Mouse (Mus musculus): Measurements from ENCODE around the gene Pcolce2.

The Pcolce2 gene

DNA sequence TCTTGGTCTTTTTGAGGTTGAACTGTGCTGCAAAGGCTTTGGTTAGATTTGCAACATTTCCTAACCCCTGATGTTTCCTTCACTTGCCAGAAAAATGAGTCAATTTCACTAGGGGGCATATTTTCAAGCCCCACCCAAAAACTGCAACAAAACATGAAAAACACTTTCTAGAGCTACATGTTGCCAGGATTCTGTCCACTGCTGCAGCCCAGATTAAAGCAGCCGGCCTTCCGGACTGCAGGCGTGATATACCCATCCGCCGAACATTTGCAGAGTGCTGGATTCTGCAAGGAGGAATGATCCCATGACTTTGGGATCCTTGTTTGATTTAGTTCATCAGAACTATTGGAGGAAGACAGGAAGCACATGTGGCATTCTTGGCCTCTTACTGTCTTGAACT, 17.0 kb downstream of the Pcolce2 start:
- DNase-seq (ENCODE audit: low read depth, low spot score): no peak

DNA sequence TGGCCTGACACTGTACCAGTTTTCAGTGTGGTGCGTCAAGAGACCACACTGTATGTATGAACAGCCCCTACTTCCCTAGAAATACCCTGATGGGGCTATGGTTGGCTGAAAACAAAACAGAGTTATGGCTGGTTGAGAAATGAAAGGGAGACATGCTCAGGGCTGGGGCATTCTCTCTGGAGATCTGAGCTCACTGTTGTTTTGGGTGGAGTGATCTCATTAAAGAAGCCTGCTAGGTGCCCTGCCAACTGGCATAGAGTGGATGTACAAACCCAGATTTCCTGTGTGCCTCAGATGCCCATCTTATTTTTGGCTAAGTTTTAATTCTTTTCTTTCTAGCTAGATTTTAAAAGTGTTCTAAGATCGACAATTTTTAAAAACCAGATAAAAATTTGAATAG, 20.5 kb downstream of the Pcolce2 start:
- DNase-seq (ENCODE audit: low read depth, low spot score): no peak

DNA sequence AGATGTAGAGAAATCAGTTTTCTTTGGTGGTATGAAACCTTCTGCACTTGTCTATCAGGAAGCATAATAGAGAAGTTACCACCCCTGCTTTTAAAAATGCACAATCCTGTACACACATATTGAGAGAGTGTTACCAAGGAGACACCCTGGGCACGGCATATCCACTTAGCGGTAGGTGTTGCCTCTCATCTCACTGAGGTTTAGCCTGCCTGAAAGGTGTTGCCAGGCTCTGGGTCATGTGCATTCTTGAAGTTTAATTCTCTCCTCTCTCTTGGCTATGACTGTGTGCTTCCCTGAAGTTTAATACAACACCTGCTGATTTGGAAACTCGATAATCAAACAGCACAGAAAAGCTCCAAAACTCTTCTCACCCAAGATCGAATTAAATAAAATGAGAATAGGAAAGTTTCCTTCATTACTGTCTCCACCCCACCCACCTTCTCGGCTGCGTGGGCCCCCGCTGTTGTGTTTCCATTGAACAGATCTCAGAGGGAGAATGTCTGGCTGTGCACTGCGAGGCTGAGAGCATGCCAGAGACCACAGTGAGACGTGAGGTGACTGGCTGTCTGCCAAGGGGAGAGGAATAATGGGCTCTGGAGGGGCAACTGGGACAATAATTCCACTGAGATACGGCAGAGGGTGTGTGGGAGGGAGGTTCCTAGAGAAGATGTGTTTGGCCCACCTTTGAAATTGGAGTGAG, 27.0 kb downstream of the Pcolce2 start:
- no peak for DNase-seq (ENCODE audit: low read depth, low spot score)

DNA sequence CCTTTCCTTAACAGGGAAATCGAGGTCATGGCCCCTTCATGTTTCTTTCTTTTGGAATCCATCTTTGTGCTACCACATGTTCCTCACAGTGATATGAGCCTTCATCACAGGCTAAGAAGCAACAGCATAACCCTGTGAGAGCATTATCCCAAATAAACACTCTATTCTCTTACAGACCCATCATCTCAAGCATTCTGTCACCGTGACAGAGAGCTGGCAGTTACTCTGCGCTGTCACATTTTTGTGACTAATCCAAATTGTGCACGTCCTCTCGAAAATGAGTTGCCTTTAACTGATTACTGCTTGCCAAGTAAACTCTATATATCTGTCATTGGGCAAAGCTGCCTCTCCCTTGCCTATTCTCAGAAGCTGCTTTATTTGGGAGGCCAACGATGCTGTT, 28.4 kb downstream of the Pcolce2 start:
- no peak for DNase-seq (ENCODE audit: low read depth, low spot score)

DNA sequence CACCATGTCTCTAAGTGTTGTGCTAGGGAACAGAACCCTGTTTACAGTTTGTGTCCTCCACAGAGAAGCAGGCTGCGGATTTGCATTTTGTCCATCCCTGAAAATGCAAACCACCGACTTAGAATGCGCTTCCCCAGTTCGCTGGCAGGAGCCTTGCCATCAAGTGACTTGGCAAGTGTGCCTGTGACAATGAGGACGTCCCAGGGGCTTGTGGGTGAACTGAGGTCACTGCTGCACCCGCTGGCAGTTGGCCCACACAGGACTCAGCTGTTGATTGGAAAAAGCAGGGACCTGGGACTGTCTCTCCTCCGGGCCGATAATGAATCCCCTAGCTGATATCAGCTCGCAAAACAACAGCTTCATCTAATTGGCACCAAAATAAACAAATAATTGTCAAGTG, 30.4 kb downstream of the Pcolce2 start:
- no peak for DNase-seq (ENCODE audit: low read depth, low spot score)

DNA sequence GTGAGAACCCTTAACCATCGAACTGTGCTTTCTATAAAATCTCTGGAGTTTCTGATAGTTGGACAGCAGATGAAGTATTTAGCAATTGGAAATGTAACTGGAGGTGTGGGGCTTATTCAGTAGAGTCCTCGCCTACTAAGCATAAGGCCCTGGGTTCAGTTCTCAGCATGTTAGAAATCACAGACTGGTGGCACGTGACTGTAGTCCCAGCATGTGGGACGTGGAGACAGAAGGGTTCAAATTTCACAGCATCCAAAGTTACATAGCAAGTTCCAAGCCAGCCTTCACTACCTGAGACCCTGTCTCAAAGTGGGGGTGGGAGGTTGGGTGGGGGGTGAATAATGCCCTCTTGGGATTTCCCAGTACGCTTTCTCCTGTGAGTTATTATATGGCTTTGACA, 30.9 kb downstream of the Pcolce2 start:
- DNase-seq (ENCODE audit: low read depth, low spot score): no peak

DNA sequence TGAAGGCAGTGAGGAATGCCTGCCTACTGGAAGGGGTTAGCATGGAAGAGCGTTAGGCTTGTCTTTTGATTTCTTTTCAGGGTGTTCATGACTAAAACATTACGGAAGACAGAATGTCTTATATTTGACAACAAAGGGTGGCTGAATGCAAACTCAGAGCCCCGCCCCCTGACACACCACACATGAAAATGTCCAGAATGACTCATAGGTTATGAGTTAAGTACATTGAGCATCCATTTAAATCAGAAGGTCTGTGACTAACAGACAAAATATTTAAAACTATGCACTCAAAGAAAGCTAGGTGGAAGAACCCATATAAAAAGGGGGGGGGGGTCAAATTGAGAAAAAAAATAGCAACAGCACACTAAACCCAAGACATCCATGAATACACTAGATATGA, 34.9 kb downstream of the Pcolce2 start:
- DNase-seq (ENCODE audit: low read depth, low spot score): no peak

DNA sequence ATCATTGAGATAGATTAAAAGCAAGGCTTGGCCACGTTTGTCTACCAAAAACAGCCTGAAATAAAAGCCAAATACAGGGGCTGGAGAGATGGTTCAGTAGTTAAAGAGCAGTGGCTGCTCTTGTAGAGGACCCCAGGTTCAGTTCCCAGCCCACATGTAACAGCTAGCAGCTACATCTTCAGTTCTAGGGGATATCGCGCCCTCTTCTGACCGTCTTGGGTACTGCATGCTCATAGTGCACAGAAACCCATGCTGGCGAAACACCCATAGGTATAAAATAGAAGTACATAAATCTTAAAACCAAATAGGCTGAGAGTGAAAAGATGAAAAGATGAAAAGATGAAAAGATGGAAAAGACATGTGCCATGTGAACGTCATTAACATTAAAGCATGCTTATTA, 35.4 kb downstream of the Pcolce2 start:
- DNase-seq (ENCODE audit: low read depth, low spot score): no peak

DNA sequence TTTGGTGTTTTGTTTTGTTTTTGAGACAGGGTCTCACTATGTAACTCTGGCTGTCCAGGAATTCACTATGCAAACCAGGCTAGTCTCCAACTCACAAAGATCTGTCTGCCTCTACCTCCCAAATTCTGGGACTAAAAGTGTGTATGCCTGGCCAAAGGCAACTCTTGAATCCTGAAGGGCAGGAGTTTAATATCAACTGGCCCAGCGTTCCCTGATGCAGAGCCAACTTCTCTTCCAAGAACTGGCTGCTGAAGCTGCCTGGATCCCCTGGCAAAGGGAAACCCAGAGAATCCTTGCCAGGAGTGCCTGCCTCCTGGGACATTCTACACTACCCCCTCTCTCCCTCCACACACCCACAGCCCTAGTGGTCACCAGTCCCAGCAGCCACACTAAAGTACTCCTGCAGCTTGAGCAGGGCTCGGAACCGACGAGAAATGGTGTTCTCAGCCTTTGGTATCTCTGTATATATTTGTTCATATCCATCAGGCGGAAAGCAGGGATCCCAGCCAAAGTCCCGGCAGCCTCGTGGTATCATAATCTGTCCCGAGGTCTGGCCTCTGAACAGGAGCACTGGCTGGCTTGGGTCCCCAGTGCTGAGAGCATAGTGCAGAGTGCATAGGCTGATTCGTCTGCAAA, 37.8 kb downstream of the Pcolce2 start:
- DNase-seq (ENCODE audit: low read depth, low spot score): no peak

DNA sequence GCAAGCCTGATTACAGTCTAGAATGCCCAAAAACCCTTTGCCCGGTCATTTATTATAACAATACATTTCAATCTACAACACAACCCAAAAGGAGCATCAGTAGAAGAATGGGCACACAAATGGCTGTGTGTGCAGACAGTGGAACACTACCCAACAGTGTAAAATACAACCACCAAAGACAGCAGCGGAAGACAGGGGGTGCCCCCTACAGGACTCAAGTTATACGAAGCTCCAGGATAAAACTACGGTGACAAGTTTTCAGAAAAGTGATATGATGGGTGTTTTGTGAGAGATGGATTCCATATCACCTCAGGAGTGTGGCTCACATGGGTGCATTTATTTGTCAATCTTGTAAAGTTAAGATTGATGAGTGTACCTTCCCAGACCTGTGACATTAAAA, 38.6 kb downstream of the Pcolce2 start:
- no peak for DNase-seq (ENCODE audit: low read depth, low spot score)

DNA sequence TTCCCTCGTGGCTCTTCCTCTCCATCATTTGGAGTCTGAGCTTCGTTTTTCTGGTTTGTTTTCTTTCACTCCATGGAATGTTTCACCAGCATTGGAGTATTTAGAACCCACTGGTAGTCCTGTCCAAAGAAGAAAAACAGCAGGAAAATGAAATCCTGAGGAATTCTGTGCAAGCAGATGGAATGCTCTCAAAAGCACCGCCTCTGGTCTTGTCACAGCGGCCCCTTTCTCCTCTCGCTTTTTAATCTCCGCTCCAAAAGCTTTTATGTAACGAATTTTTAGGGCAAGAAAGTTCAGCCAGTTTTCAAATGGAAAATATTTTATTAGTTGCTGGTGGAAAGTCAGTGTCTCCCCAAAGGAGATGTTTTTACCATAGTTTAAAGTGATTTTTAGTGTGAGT, 42.6 kb downstream of the Pcolce2 start:
- no peak for DNase-seq (ENCODE audit: low read depth, low spot score)

DNA sequence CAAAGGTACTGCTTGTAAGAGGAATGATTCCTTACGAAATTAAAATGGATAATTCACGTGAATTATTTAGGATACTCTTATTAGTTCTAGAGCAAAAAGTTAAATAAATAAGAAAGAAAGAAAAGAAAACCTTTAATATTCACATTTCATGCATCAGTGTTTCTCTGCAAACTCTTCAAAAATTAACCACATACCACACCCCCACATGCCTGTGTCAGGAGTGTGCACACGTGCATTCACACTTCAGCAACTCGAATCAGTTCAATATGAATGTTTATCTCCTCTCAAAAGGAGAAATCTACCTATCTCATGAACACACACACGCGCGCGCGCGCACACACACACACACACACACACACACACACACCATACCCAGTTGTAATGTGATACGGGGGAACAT, 43.3 kb downstream of the Pcolce2 start:
- DNase-seq (ENCODE audit: low read depth, low spot score): no peak

DNA sequence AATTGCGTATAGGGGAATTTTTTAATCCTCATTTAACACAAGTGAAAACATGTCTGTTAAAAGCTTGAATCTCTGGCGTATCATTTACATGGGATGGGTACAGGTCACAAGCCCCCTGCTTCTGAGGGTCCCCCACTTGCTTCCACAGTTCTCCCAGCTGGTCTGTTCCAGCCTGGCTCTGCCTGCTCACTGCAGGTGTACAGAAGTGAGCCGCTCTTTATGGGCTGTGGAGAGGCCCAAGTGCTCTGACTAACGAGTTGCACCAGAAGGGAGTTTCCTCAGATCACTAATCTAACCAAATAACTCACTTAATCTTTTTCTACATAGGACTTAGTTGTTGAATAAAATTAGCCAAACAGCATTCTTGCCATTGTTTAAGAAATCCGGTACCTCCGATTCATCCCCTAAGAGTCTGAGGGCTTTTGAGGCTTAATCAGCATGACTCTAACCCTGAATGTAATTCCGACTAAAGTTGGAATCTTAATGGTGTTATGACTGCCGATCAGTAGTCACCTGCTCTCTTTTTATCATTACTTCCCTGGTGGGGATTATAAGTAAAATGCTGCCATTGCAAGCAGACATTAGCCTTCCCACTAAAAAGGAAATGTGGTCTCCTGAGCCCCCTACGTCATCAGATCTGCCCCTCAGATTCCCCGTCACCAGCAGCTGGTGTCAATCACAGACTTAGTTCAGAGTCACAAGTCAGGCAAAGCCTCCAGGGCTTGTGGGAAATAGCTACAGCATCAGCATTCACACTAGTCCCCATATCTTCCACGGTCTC, 48.4 kb downstream of the Pcolce2 start:
- no peak for DNase-seq (ENCODE audit: low read depth, low spot score)

DNA sequence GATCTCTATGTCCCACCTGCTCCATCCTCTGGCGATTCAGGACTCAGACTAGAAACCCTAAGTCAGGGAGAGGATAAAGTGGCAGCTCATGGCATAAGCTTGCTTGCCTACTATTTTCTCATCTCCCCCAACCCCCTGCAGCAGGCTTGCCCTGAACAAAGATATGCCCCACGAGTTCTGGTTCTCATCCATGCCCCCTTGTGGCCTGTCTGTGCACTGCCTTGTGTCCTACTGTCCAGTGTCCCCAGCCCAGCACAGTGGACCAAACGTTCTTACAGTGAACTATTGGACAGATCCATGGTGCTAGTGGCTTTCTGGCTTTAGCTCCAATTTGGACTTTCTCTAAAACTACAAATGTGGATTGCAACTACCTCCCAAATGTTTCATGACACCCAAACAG, 50.7 kb downstream of the Pcolce2 start:
- no peak for DNase-seq (ENCODE audit: low read depth, low spot score)

DNA sequence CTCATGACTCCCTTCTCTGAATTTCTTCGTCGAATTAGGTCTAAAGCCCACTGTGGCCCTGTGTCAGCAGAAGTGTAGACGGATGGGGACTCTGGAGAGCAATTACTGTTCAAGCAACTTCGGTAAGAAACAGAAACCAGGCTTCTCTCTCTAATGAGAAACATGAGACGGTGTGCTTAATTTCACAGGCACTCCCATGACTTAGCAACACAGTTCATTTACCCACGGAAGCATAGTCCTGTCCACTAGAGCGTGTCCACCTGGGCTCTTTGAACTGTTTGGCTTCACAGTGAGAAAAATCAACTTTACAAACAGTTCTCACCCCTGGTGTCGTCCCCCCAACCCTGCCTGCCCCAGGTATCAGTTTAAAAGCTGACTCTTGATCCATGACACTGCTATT, 55.4 kb downstream of the Pcolce2 start:
- no peak for DNase-seq (ENCODE audit: low read depth, low spot score)

DNA sequence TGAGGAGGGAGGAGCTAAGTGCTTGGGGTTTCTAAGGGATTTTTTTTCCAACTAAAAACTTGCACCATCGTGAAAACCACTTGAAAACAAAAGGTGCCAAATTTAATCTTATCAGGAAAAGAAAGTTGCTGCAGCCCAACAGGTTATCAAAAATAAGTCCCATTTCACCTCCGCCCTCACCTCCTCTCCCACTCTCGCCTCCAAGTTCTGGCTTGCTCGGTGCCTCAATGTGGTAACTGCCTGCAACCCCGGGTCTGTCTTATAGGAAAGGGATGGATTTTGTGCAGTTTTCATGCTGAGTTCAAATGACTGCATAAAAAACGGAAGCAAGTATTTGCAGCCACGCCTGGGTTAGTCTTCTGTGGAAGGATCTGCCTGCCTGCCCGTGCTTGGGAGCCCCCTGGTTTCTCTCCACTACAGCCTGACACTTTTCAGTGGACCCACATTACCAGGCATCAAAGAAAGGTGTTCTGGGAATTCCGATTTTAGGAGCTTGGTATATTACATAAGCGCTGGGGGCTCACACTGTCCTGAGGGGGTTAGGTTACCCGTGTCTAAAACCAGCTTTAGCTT, 56.2 kb downstream of the Pcolce2 start:
- DNase-seq (ENCODE audit: low read depth, low spot score): no peak

DNA sequence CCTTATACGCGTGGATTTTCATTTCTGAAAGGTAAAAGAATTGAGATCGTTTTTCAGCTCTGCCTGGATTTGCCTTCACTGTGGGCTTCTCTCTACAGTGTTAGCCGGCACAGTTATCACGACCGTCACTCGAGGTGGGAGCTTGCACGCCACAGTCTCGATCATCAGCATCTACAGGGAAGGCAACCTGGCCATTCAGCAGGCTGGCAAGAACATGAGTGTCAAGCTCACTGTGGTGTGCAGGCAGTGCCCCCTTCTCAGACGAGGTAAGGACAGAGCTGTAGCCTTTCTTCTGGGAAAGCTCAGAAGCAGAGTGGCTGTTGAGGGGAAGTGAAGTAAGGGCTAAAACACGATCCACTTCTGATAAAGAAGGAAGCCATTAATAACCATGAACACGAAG, 57.1 kb downstream of the Pcolce2 start:
- no peak for DNase-seq (ENCODE audit: low read depth, low spot score)

DNA sequence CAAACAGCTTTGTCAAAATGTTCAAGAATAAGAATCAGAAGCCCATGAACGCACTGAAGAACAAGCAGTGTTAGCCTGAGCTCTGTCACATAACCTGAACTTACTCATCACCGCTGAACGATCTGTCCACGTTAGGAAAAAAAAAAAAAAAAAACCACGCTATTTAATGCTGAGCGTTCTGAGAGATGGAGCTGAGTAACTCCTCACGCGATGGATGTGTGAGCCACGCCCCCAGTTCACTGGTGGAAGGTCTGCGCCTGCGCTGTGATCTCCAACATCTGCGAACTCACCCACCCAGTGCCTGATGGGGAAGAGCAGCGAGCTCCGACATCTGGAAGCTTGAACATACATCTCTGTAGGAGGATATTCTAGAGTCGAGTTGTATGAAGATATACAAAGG, 57.6 kb downstream of the Pcolce2 start:
- DNase-seq (ENCODE audit: low read depth, low spot score): no peak

DNA sequence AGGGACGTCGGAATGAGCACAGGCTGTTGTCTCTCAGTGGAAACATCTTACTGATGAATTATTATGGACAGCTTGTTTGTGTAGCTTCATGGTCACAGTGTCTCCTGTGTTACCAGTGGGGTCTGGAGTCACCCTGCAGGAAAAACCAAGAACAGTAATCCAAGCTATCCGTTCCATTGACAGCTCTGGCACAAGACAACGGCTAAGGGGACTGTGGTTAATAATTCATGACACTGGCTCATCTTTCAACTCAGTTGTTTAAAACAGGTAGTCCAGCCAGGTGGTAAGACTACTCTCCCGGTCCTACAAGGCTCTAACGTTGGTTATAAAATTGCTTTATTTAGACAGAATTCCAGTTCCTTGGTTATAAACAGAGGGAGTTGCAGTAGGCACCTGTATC, 59.2 kb downstream of the Pcolce2 start:
- DNase-seq (ENCODE audit: low read depth, low spot score): no peak

DNA sequence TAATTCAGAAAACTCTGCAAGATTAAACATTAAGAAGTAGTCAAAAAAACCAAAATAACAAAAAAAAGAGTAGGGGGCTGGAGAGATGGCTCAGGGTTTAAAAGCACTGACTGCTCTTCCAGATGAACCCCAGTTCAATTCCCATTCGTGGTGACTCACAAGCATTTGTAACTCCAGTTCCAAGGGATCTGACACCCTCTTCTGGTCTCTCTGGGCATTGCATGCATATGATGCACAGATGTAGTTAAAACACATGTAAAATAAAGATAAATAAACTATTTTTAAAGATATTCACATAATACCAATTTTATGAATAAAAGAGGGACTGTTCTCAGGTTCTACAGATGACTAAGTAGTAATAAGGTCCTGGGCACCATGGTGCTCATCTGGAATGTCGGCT, 60.4 kb downstream of the Pcolce2 start:
- peak; percentile 4 for DNase-seq (ENCODE audit: low read depth, low spot score)

DNA sequence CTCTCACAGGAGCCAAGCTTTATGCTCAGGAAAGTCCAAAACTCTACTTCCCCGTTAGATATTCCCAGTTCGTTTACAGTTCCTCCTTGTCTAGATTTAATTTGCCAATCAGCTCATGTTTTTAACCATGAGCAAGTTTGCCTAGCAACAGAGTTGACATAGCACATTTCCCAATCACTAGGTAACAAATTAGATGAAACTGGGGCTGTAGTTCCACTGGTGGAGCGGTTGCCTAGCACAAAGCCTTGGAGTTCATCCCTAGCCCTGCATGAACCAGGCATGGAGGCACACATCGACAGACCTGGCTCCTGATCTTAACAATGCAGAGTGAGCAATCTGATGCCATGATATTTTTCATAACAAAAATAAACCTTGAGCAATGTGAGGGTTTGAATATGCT, 61.9 kb downstream of the Pcolce2 start:
- DNase-seq (ENCODE audit: low read depth, low spot score): no peak

DNA sequence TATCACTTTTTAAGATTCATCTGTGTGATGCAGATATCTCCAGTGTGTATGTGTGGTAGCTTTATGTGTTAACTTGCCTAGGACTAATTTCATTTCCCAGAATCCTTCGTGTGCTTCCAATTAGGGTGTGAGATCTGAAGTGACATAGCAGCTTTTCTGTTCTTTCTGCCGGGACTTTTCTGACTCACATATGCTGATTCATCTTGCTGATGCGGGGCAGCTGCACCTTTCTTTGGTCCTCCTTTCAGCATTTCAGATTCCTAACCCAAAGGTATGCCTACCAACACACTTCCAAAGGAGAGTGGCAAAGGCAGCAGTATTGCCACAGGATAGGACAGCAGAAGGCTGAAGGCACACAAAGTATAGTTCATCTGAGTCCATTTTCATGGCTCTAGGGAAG, 66.7 kb downstream of the Pcolce2 start:
- DNase-seq (ENCODE audit: low read depth, low spot score): no peak

DNA sequence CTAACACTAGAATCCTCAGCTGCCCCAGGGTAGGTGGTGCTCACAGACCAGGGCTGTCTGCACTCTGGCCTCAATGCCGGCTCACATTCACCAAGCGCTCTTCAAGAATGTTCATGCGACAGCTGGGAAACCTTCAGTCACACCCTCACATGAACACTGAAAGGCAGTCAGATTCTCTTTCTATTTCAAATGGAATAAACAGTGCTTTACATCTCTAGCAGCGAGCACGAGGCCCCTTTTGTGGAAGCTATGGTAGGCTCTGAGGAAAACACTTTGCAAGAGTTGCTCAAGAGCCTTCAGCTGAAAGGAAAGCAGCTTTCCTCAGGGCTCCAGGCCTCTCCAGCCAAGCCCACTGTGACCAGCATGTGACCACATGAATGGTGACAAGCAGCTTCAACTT, 68.0 kb downstream of the Pcolce2 start:
- DNase-seq (ENCODE audit: low read depth, low spot score): no peak

All from CD4-positive helper T cell, adult 2 months (primary cell).